Mouse (Mus musculus) heart, postnatal 0 days (tissue): ENCODE data around the gene Myo1d.

Source experiments
- CTCF ChIP-seq: IDR thresholded peaks from 2 replicates; pipeline ENCODE4 v1.5.1; 2016; ENCODE audit warnings: antibody characterized with exemption, control low read depth, low read depth
- EP300 ChIP-seq: IDR thresholded peaks from 2 replicates; pipeline ENCODE4 v1.6.1; 2016; ENCODE audit warnings: antibody characterized with exemption, low read depth

DNA sequence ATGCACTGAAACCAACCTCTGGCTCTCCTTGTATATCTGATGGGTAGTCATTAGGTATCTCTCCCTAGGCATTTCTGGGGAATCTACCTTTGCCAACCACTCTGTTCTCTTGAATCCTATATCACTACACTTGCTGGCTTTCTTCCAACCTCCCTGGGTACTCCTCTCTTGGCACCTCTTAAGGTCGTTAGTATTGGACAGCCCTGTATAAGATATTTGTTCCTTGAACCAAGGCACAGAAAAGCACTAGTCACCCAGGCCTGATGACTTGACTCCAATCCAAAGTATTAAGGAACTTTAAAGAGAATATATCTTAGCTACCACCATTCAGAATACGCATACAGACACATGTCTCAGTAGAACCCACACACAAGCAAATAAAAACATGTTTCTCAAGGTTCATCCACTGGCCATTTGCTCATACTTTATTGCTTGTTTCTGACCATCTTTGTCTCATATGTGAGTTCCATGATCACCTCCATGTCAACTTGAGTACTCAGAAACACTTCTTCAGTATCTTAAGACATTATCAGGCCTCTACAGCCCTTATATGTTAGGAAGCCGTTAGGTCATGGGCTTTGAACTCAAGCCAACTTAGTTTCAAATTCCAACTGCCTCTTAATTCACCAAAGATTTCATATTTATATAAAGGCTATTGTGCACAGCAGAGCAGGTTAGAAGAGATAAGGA lies 18.4 kb downstream of the Myo1d start:
- TF ChIP-seq CTCF (no peak), EP300 (no peak)
